Mouse (Mus musculus): ENCODE measurements around the gene Vwa3b.

The Vwa3b gene

DNA sequence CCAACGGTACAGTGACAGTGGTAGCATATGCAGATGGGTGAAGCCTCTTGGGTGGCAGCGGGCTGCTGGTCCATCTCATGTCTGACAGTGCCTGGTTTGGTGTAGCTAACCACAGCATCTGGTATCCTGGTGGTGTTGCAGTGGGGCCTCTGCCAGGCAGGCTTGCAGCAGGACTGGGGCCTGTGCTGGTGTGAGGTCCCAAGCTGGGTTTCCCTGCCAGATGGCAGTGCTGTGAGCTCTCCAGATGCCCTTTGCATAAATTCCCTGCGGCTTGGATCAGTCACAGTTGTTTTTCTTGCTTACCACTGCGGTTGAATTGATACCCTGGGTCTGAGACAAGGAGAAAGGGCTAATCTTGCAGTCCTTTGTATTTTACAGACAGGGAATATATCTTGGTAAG, 95.9 kb downstream of the Vwa3b start:
- no peak for DNase-seq (ENCODE audit: low spot score in 2 of 2)

DNA sequence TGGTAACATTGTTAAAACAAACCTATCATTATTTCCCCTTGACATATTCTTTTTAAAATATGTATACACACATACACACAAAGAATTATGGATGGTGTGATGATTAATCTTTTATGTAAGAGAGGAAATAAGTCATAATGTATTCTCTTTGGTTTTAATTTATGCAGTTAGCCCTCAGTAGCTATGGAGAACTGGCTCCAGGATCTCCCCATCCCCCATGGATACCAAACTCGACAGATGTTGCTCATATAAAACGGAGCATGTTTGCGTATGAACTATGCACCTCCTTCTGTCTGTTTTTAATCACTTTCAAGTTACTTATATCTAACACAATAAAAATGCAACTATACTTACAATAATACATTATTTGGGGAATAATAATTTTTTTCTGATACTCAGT, 96.4 kb downstream of the Vwa3b start:
- no peak for DNase-seq (ENCODE audit: low spot score in 2 of 2)

DNA sequence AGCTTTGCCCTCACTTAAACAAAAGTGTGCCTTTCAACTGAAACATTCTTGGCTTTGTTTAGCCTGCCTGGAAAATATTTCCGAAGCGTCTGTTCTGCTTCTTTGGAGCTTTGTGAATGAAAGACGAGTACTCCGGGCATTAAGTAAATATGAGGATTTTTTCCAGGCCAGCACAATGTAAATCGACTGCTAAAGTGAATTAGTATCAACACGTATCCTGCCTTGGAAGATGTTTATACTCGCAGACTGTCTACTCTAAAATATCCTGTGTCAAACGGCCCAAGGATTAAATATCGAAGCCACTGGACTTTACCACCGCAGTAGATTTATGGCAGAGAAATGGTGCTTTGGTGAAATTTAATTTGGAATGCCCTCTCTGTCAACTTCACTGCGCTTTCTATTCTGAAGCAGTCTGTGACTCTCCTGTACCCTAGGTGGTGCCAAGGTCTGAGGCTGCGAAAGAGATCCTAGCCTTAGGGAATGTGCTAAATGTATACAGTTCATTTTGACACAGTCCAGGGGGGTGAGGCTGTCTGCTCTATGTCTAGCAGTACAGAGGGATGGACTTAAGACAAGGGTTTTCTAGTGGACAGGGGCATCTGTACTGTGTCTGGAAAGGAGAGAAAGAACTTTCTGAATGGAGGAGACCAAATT, 98.4 kb downstream of the Vwa3b start:
- DNase-seq (ENCODE audit: low spot score in 2 of 2) = no peak

GRCm38 (mm10) chr1:37130012-37130570, 103.7 kb downstream of the Vwa3b start:
- no peak for DNase-seq (ENCODE audit: low spot score in 2 of 2)

DNA sequence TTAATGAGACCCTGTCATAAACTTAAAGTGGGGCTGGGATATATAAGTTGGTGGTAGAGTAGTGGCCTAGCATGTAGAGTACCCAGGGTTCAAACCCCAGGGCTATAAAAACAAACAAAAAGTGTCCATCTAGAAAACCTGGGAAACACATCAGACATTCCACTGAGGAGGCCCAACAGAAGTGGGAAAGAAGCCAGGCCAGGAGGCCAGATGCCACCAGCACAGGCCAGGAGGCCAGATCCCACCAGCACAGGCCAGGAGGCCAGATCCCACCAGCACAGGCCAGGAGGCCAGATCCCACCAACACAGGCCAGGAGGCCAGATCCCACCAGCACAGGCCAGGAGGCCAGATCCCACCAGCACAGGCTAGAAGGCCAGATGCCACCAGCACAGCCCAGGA, 104.8 kb downstream of the Vwa3b start:
- DNase-seq (ENCODE audit: low spot score in 2 of 2) = no peak

- DNase-seq (ENCODE audit: low spot score in 2 of 2) = no peak
These were observed 106.0 kb downstream of the Vwa3b start for GRCm38 (mm10) chr1:37132433-37132832.

DNA sequence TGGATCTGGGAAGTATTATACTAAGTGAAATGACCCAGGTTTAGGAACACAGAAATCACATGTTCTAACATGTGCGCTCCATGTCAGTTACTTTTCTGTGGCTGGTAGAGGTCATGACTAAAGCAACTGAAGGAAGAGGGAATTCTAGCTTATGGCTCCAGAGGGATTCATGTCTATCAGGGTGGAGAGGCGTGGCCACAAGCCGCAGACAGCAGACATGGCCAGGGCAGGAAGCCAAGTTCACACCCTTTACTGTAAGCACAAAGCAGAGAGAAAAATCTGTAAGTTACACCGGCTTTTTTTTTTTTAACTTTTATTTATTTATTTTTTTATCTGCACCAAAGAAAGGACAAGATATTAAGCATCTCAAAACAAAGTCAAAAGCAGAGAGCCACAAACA, 119.6 kb downstream of the Vwa3b start:
- DNase-seq (ENCODE audit: low spot score in 2 of 2) = no peak

GRCm38 (mm10) chr1:37149866-37150265, 123.5 kb downstream of the Vwa3b start:
- DNase-seq (ENCODE audit: low spot score in 2 of 2) = peak; percentile 16 to 45

DNA sequence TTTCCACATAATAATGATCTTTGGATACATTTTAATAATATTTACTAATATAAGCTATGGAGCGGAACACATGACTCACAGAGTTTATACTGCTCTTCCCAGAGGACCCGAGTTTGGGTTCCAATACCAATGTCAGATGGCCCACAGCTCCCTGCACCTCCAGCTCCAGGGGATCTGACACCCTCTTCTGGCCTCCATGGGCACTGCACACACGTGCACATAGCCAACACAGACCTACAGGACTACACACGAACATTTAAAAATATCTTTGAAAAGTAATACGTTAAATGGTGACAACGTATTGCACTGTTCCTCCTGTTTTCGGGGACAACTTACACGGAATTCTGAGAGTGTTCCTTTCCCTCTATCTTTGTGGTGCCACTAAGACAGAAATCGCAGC, 125.5 kb downstream of the Vwa3b start:
- no peak for DNase-seq (ENCODE audit: low spot score in 2 of 2)

DNA sequence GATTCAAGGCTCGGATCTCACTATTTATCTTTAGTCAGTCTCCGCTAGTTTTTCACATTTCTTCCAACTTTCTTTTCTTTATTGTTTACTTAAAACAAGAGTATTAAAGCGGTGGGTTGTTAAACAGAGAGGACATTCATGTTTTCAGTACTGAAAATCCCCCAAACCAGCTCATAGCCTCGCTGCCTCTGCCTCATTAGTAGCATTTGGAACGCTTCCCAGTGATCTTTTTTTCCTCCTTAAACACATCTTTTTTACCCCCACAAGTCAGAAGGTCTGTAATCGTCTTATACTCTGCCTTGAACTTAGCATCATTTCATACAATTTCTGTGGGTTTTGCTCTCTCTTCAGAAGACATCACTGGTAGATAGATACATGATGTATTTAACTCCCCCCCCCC, 139.7 kb downstream of the Vwa3b start:
- DNase-seq (ENCODE audit: low spot score in 2 of 2) = no peak

DNA sequence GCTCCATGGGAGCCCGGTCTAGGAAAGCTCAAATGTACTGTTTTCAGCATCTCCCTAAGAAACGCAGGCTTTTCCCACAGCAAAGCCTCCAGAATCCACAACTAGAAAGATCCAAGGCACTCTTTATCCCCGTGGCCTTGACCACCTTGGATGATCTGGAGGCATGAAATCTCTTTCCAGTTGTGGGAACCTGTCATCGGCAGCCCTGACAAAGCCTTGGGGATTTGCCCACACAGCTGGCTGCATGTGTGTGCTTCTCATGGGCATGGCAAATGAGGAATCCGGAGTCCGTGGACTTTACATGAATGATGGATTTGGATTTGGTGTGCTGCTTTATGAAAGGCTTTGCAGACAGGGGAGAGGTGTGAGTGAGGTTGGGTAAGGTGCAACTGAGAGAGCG, 141.5 kb downstream of the Vwa3b start:
- no peak for DNase-seq (ENCODE audit: low spot score in 2 of 2)

DNA sequence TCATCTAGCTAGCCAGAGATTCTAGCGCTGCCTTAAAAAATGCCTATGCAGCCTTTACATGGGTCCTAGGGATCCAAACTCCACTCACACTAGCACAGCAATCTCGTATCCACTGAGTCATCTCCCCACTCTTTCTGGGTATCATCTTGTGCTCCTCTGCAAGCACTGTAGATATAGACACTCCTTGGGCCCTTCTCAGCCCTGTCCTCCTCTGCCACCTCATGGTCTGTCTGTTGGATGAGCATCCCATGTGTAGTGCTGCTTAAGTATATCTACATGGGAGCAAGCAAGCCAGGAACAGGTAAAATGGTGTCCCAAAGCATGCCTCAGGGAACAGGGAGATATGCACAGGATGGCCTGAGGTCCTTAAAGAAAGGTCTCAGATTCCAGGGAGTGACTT, 151.5 kb downstream of the Vwa3b start:
- DNase-seq (ENCODE audit: low spot score in 2 of 2) = peak in 1 of 2 experiments; percentile 20

- DNase-seq (ENCODE audit: low spot score in 2 of 2) = no peak
These were observed 153.5 kb downstream of the Vwa3b start for GRCm38 (mm10) chr1:37179852-37180251.

- no peak for DNase-seq (ENCODE audit: low spot score in 2 of 2)
These were observed 160.7 kb downstream of the Vwa3b start for GRCm38 (mm10) chr1:37187050-37187449.

DNA sequence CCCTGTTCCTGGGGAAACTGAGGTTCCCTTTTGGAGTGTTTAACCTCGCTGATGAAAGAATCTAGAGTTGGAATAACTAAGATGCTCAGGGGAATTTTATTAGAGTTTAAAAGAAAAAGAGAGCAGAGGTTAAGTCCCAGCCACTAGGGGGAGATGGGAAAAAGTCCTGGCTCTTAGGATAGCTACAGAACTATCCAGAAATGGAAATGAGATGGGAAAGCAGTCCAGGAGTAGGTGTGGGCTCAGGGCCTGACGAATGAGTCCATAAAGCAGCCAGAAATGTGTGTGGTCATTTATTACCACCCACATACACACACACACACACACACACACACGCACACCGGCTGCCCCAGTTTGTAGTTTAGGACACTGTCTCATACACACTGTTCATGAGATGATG, 168.2 kb downstream of the Vwa3b start:
- DNase-seq (ENCODE audit: low spot score in 2 of 2) = peak in 1 of 2 experiments; percentile 26

GRCm38 (mm10) chr1:37201406-37201805, 175.0 kb downstream of the Vwa3b start:
- no peak for DNase-seq (ENCODE audit: low spot score in 2 of 2)

GRCm38 (mm10) chr1:37207743-37208142, 181.3 kb downstream of the Vwa3b start:
- no peak for DNase-seq (ENCODE audit: low spot score in 2 of 2)

- no peak for DNase-seq (ENCODE audit: low spot score in 2 of 2)
These were observed 186.0 kb downstream of the Vwa3b start for GRCm38 (mm10) chr1:37212375-37212774.

GRCm38 (mm10) chr1:37214144-37214543, 187.7 kb downstream of the Vwa3b start, which contains the start of gene Cnga3:
Gene Cnga3 (plus strand): TSS chr1:37214434.
- no peak for DNase-seq (ENCODE audit: low spot score in 2 of 2)

GRCm38 (mm10) chr1:37218386-37218785, 192.0 kb downstream of the Vwa3b start:
- DNase-seq (ENCODE audit: low spot score in 2 of 2) = no peak

DNA sequence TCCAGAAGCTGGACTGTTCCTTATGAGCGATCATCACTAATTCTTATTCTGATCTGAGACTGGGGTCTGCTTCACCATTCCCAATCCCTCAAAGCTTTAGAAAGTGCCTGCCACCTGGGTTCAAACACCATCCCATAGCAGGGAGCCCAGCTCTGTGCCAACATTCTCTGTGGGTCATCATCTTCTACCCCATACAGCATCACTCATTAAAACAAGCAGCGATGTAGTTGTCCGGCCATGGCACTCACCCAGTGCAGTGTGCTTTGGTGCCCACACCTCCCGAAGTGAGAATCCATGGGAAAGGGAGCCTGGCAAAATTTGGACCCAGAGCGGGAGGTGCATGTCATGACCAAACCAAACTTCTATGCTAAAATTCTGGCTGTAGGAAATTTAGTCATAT, 193.2 kb downstream of the Vwa3b start:
- no peak for DNase-seq (ENCODE audit: low spot score in 2 of 2)

- peak; percentile 76 to 92 for DNase-seq (ENCODE audit: low spot score in 2 of 2)
These were observed 193.9 kb downstream of the Vwa3b start for GRCm38 (mm10) chr1:37220134-37220907.

DNA sequence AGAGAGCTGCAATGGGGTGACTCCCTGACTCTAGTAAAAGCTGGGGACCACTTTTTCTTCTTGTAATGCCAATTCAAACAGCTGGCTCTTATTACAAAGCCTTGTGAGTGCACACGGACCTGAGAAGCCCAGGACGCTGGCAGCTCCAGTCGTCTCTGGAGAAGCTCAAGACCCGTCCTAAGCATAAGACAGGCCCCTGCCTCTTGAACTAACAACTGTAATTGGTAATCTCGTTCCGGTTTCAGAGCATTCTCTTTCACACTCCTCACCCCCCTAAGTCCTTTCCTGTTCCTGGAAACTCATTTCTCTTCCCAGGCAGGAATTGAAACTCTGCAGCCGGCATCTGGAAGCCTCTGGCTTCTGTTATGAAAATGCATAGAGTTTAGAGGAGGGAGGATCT, 195.6 kb downstream of the Vwa3b start:
- DNase-seq (ENCODE audit: low spot score in 2 of 2) = no peak

Measured in frontal cortex, postnatal 36 days (tissue).